ENCODE assay signal across 8 mouse cellular contexts in the genomic region with DNA sequence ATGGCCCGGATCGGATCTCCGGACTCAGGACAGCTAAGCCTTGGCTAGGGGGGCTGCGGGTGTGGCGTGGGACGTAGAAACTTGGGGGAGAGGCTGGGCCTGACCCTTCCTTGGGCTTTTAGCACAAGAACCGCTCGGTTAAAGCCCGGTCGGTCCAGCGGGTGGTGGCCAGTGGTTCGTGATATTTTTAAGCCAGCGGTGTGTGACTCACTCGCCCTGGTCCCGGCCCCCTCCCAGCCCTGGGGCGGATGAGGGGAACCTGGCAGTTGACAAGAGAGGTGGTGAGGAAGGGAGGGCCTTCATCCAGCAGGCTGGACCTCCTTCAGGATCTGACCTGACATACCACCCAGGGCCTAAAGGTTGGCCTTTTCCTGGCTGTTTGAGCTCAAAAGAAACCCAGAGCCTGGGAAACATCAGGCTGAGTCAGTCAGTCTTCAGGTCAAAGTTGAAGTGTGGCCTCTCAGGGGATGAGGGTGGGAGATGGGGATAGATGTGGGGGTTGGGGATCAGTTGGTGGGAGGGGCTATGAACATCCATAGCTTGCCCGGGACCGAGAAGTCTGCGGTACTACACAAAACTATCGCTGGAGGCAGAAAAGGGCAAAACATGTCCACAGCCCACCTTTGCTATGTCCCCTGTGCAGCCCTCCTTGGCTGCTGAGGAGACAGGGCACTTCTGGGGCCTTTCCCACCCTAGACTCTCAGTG. TPM values are rescaled to one million over a fixed set of nuclear protein-coding genes. Genes with fewer than 3 reads are reported as not detected.
DNase-seq lines count a peak whose midpoint lies in the region; ATAC-seq and TF ChIP-seq lines count a peak whose summit lies in the region.

No protein-coding gene starts in this region.

- H3K27me3 ChIP-seq in heart, embryonic 13.5 days (replicated peaks): peaks cover 28% of the 10 kb centered on the region
- H3K27me3 ChIP-seq in G1E (ENCODE audit: insufficient read depth, low read length): peaks cover 40% of the 10 kb centered on the region
- H3K27me3 ChIP-seq in intestine, embryonic 14.5 days (replicated peaks; ENCODE audit: control insufficient read depth, insufficient read depth, low read length): no peaks in the 10 kb centered on the region
- H3K27me3 ChIP-seq in liver, embryonic 16.5 days (ENCODE audit: control insufficient read depth, insufficient read depth, low read depth, low read length): no peaks in the 10 kb centered on the region

- intact Hi-C loops in heart, postnatal 36 days (cut with DNase I): no loop called here

- no peak overlapping the region for H3K27ac ChIP-seq in heart, embryonic 13.5 days (replicated peaks)
- H3K27ac ChIP-seq in intestine, embryonic 14.5 days (ENCODE audit: low read depth): peak overlapping the region; percentile 44
- peak overlapping the region; percentile 89 for H3K27ac ChIP-seq in liver, embryonic 16.5 days (ENCODE audit: low read length)

- H3K4me2 ChIP-seq in heart, embryonic 13.5 days: peak overlapping the region; percentile 69
- H3K4me2 ChIP-seq in intestine, embryonic 14.5 days (ENCODE audit: low read length): peak overlapping the region; percentile 43
- peak overlapping the region; percentile 57 for H3K4me2 ChIP-seq in liver, embryonic 16.5 days (ENCODE audit: low read depth, low read length)

- DNase-seq in heart, postnatal 36 days: no peak
- no peak for DNase-seq in G1E (ENCODE audit: low spot score)
- no peak for DNase-seq in intestine, embryonic 14.5 days (ENCODE audit: low spot score)
- no peak for DNase-seq in left cerebral cortex, adult 18-20 months (ENCODE audit: low spot score in 2 of 2)
- DNase-seq in thymus, postnatal 25 days: no peak

- peaks cover 11% of the 10 kb centered on the region for H3K4me1 ChIP-seq in heart, embryonic 13.5 days
- peaks cover 19% of the 10 kb centered on the region for H3K4me1 ChIP-seq in G1E (ENCODE audit: insufficient read depth, low read depth, low read length)
- no peaks in the 10 kb centered on the region; the same call in none of the 2 replicates for H3K4me1 ChIP-seq in intestine, embryonic 14.5 days (replicated peaks; ENCODE audit: control insufficient read depth, insufficient read depth, low read length)
- peaks cover 14% of the 10 kb centered on the region for H3K4me1 ChIP-seq in liver, embryonic 16.5 days (ENCODE audit: control insufficient read depth, low read depth, low read length)

- peaks cover 14% of the 10 kb centered on the region for H3K36me3 ChIP-seq in heart, embryonic 13.5 days
- peaks cover 25% of the 10 kb centered on the region for H3K36me3 ChIP-seq in G1E (replicated peaks)
- H3K36me3 ChIP-seq in intestine, embryonic 14.5 days (ENCODE audit: control insufficient read depth, insufficient read depth, low read length): peaks cover 7% of the 10 kb centered on the region; the same call in 1 of the 2 replicates
- H3K36me3 ChIP-seq in liver, embryonic 16.5 days (ENCODE audit: control insufficient read depth, insufficient read depth): no peaks in the 10 kb centered on the region

- ATAC-seq in heart, embryonic 13.5 days (ENCODE audit: extremely low read depth, insufficient number of reproducible peaks, low FRiP score, low TSS enrichment): no peak
- no peak for ATAC-seq in G1E (ENCODE audit: extremely low read depth, insufficient number of reproducible peaks, low FRiP score, poor library complexity, severe bottlenecking)
- 0 out of 2 replicates have a peak, but pooled peaks have one; percentile 4 for ATAC-seq in intestine, embryonic 14.5 days (replicated peaks; ENCODE audit: low FRiP score, low TSS enrichment, low read depth)
- no peak for ATAC-seq in liver, embryonic 16.5 days (ENCODE audit: low read depth)
- ATAC-seq in megakaryocyte, adult 5-6 weeks (ENCODE audit: poor library complexity, severe bottlenecking): no peak

- no peaks in the 10 kb centered on the region for H3K9me3 ChIP-seq in heart, embryonic 13.5 days
- no peaks in the 10 kb centered on the region for H3K9me3 ChIP-seq in G1E (replicated peaks)
- no peaks in the 10 kb centered on the region for H3K9me3 ChIP-seq in intestine, embryonic 14.5 days (ENCODE audit: control insufficient read depth, low read length)
- H3K9me3 ChIP-seq in liver, embryonic 16.5 days (replicated peaks; ENCODE audit: control insufficient read depth, low read length): no peaks in the 10 kb centered on the region

- peak overlapping the region; percentile 77 for H3K9ac ChIP-seq in heart, embryonic 13.5 days
- H3K9ac ChIP-seq in intestine, embryonic 14.5 days (ENCODE audit: low read length): peak overlapping the region; percentile 33
- peak overlapping the region; percentile 58 for H3K9ac ChIP-seq in liver, embryonic 16.5 days (ENCODE audit: low read depth, low read length)

- TF ChIP-seq CTCF in G1E (IDR thresholded peaks at IDR 0.05; ENCODE audit: low read depth, low read length): no peak

- 29% methylated on average over 20 of the region's 20 CpGs for WGBS in heart, embryonic 13.5 days
- 34% methylated on average over 20 of the region's 20 CpGs for WGBS in intestine, embryonic 14.5 days
- WGBS in liver, embryonic 16.5 days (ENCODE audit: insufficient replicate concordance): 47% methylated on average over 20 of the region's 20 CpGs

- peak overlapping the region; percentile 30 for H3K4me3 ChIP-seq in heart, embryonic 13.5 days
- peak overlapping the region; percentile 62; the same call in 1 of the 2 replicates for H3K4me3 ChIP-seq in G1E (ENCODE audit: low read depth, low read length)
- peak overlapping the region; percentile 30 for H3K4me3 ChIP-seq in intestine, embryonic 14.5 days (ENCODE audit: low read depth, low read length)
- peak overlapping the region; percentile 50 for H3K4me3 ChIP-seq in liver, embryonic 16.5 days (ENCODE audit: low read depth, low read length)

RNA-seq across cellular contexts. Expression of gene Eps8l2, which starts 0.7 kb away (rescaled TPM):
- polyA plus RNA-seq in heart, embryonic 13.5 days (2015; fragmentation: Nextera tagmentation; extraction: Ambion mirVana): 1.4 TPM in 2 replicates
- total RNA-seq in heart, postnatal 36 days (2021): 1 to 10 TPM; 3.3 to 3.7 TPM
- total RNA-seq in G1E (2014; fragmentation: Nextera tagmentation) (not detected in 2 replicates), G1E (2017) (0.33 TPM in 1 of 2 replicates, not detected in the other)
- not detected in 2 replicates for polyA plus RNA-seq in G1E (2012)
- polyA plus RNA-seq in intestine, embryonic 14.5 days (2014; fragmentation: Nextera tagmentation; extraction: Ambion mirVana): 49.4 and 61.2 TPM in 2 replicates
- 26.0 and 34.0 TPM in 2 replicates for polyA plus RNA-seq in liver, embryonic 16.5 days (2015; fragmentation: Nextera tagmentation; extraction: Ambion mirVana)
- not detected in 2 replicates for total RNA-seq in megakaryocyte, adult 5-6 weeks (2015)
- total RNA-seq in megakaryocyte, adult 5-6 weeks (2017): not detected in 2 replicates
- total RNA-seq in left cerebral cortex, adult 18-20 months (2021): 1 to 10 TPM; 3.5 to 6.3 TPM

RNA-seq across cellular contexts. Expression of gene Tmem80, which starts 11.8 kb away (rescaled TPM):
- polyA plus RNA-seq in heart, embryonic 13.5 days (2015; fragmentation: Nextera tagmentation; extraction: Ambion mirVana): 33.2 and 39.9 TPM in 2 replicates
- 10 to 100 TPM; 13.5 to 14.8 TPM for total RNA-seq in heart, postnatal 36 days (2021)
- total RNA-seq in G1E (2014; fragmentation: Nextera tagmentation) (22.5 and 24.4 TPM in 2 replicates), G1E (2017) (18.0 and 18.3 TPM in 2 replicates)
- polyA plus RNA-seq in G1E (2012): 8.4 and 9.0 TPM in 2 replicates
- 23.1 and 27.0 TPM in 2 replicates for polyA plus RNA-seq in intestine, embryonic 14.5 days (2014; fragmentation: Nextera tagmentation; extraction: Ambion mirVana)
- polyA plus RNA-seq in liver, embryonic 16.5 days (2015; fragmentation: Nextera tagmentation; extraction: Ambion mirVana): 13.9 and 16.7 TPM in 2 replicates
- 11.8 and 12.0 TPM in 2 replicates for total RNA-seq in megakaryocyte, adult 5-6 weeks (2015)
- 6.0 and 8.7 TPM in 2 replicates for total RNA-seq in megakaryocyte, adult 5-6 weeks (2017)
- total RNA-seq in left cerebral cortex, adult 18-20 months (2021): 10 to 100 TPM; 24.6 to 34.6 TPM

RNA-seq across cellular contexts. Expression of gene Deaf1, which starts 11.9 kb away (rescaled TPM):
- 35.5 and 37.4 TPM in 2 replicates for polyA plus RNA-seq in heart, embryonic 13.5 days (2015; fragmentation: Nextera tagmentation; extraction: Ambion mirVana)
- 10 to 100 TPM; 16.5 to 17.1 TPM for total RNA-seq in heart, postnatal 36 days (2021)
- total RNA-seq in G1E (2014; fragmentation: Nextera tagmentation) (35.3 and 41.2 TPM in 2 replicates), G1E (2017) (22.9 and 27.0 TPM in 2 replicates)
- 55.8 and 61.7 TPM in 2 replicates for polyA plus RNA-seq in G1E (2012)
- polyA plus RNA-seq in intestine, embryonic 14.5 days (2014; fragmentation: Nextera tagmentation; extraction: Ambion mirVana): 86.2 and 90.9 TPM in 2 replicates
- 11.6 and 13.6 TPM in 2 replicates for polyA plus RNA-seq in liver, embryonic 16.5 days (2015; fragmentation: Nextera tagmentation; extraction: Ambion mirVana)
- total RNA-seq in megakaryocyte, adult 5-6 weeks (2015): 36.1 and 36.5 TPM in 2 replicates
- total RNA-seq in megakaryocyte, adult 5-6 weeks (2017): 11.4 and 14.6 TPM in 2 replicates
- 10 to 100 TPM; 62.8 to 70.5 TPM for total RNA-seq in left cerebral cortex, adult 18-20 months (2021)

RNA-seq across cellular contexts. Expression of gene Drd4, which starts 47.6 kb away (rescaled TPM):
- polyA plus RNA-seq in heart, embryonic 13.5 days (2015; fragmentation: Nextera tagmentation; extraction: Ambion mirVana): 0.05 TPM in 1 of 2 replicates, not detected in the other
- total RNA-seq in heart, postnatal 36 days (2021): not detected
- total RNA-seq in G1E (2014; fragmentation: Nextera tagmentation) (not detected in 2 replicates), G1E (2017) (0.38 TPM in 1 of 2 replicates, not detected in the other)
- polyA plus RNA-seq in G1E (2012): not detected in 2 replicates
- polyA plus RNA-seq in intestine, embryonic 14.5 days (2014; fragmentation: Nextera tagmentation; extraction: Ambion mirVana): 0.39 and 0.93 TPM in 2 replicates
- not detected in 2 replicates for polyA plus RNA-seq in liver, embryonic 16.5 days (2015; fragmentation: Nextera tagmentation; extraction: Ambion mirVana)
- total RNA-seq in megakaryocyte, adult 5-6 weeks (2015): not detected in 2 replicates
- total RNA-seq in megakaryocyte, adult 5-6 weeks (2017): not detected in 2 replicates
- total RNA-seq in left cerebral cortex, adult 18-20 months (2021): under 1 TPM; 0.33 to 0.66 TPM

RNA-seq across cellular contexts. Expression of gene Taldo1, which starts 52.6 kb away (rescaled TPM):
- 248 and 250 TPM in 2 replicates for polyA plus RNA-seq in heart, embryonic 13.5 days (2015; fragmentation: Nextera tagmentation; extraction: Ambion mirVana)
- total RNA-seq in heart, postnatal 36 days (2021): 100 to 1,000 TPM; 114 to 116 TPM
- total RNA-seq in G1E (2014; fragmentation: Nextera tagmentation): 59.1 and 68.2 TPM in 2 replicates
- 514 and 659 TPM in 2 replicates for total RNA-seq in G1E (2017)
- 207 and 336 TPM in 2 replicates for polyA plus RNA-seq in G1E (2012)
- 339 and 344 TPM in 2 replicates for polyA plus RNA-seq in intestine, embryonic 14.5 days (2014; fragmentation: Nextera tagmentation; extraction: Ambion mirVana)
- polyA plus RNA-seq in liver, embryonic 16.5 days (2015; fragmentation: Nextera tagmentation; extraction: Ambion mirVana): 373 and 397 TPM in 2 replicates
- total RNA-seq in megakaryocyte, adult 5-6 weeks (2015): 197 and 213 TPM in 2 replicates
- total RNA-seq in megakaryocyte, adult 5-6 weeks (2017): 795 and 884 TPM in 2 replicates
- 100 to 1,000 TPM in 1 of 2 experiments, 10 to 100 TPM in 1; 96.6 to 104 TPM for total RNA-seq in left cerebral cortex, adult 18-20 months (2021)
